Mouse (Mus musculus) thymus, adult 2 months (tissue): ENCODE data around the gene Prkag1. TPM values are rescaled to one million over a fixed set of nuclear protein-coding genes. Genes with fewer than 3 reads are reported as not detected.

Experiments used
- DNase-seq: peaks from one replicate; pipeline ENCODE4 v3.0.0; 2021
- H3K27ac ChIP-seq: fragments of 200-500 bp; 2 replicates; pipeline ENCODE4 v1.5.1; 2012; ENCODE audit warnings: low read length, control low read depth; ENCODE audit not compliant: control insufficient read depth, insufficient read depth
- H3K27me3 ChIP-seq: fragments of 200-500 bp; 2 replicates; pipeline ENCODE4 v1.6.1; 2012; ENCODE audit warnings: mild to moderate bottlenecking, low read length, moderate library complexity, mixed read lengths; ENCODE audit not compliant: control insufficient read depth, insufficient read depth
- H3K36me3 ChIP-seq: fragments of 200-500 bp; 2 replicates; pipeline ENCODE4 v1.6.1; 2012; ENCODE audit warnings: mild to moderate bottlenecking, low read length, moderate library complexity; ENCODE audit not compliant: control insufficient read depth, insufficient read depth
- H3K4me1 ChIP-seq: fragments of 200-500 bp; replicated peaks from 2 replicates; pipeline ENCODE4 v1.6.1; 2012; ENCODE audit warnings: low read length; ENCODE audit not compliant: control insufficient read depth, insufficient read depth
- H3K4me3 ChIP-seq: fragments of 200-500 bp; 2 replicates; pipeline ENCODE4 v1.5.1; 2012; ENCODE audit warnings: mild to moderate bottlenecking, low read length, control low read depth, moderate library complexity; ENCODE audit not compliant: control insufficient read depth, insufficient read depth
- CTCF ChIP-seq: fragments of 200-500 bp; IDR thresholded peaks from 2 replicates; pipeline ENCODE4 v1.5.1; 2012; ENCODE audit warnings: mild to moderate bottlenecking, control low read depth, low read length, moderate library complexity, borderline replicate concordance; ENCODE audit not compliant: control insufficient read depth, poor library complexity, insufficient read depth; ENCODE audit errors: extremely low read depth
- POLR2A ChIP-seq: fragments of 200-500 bp; IDR thresholded peaks from 2 replicates; pipeline ENCODE4 v1.6.1; 2012; ENCODE audit warnings: mild to moderate bottlenecking, low read length, control low read depth, moderate library complexity; ENCODE audit not compliant: control insufficient read depth, poor library complexity, insufficient read depth; ENCODE audit errors: extremely low read depth
- WGBS: fragments of 180-500 bp; shearing (Covaris S2); methylation state at CpG from one replicate; pipeline ENCODE4 v1.1.7; 2018; 5-methylcytosine and 5-hydroxymethylcytosine counted together
- polyA plus RNA-seq: library from polyadenylated mRNA; depleted of rRNA; stranded (reverse); fragments of >200 nt; gene quantifications from 2 replicates; pipeline ENCODE4 v1.2.3, GENCODE M21; 2012

The Prkag1 gene
- polyA plus RNA-seq, 1 experiment, result 105 TPM

- 96% methylated on average over 9 of the region's 9 CpGs for WGBS
- DNase-seq, result no peak
- peaks cover 94% of the 10 kb centered on the region for H3K36me3 ChIP-seq
Observed at GRCm38 (mm10) chr15:98852733-98853132, 21.4 kb upstream of the Prkag1 start.

DNA sequence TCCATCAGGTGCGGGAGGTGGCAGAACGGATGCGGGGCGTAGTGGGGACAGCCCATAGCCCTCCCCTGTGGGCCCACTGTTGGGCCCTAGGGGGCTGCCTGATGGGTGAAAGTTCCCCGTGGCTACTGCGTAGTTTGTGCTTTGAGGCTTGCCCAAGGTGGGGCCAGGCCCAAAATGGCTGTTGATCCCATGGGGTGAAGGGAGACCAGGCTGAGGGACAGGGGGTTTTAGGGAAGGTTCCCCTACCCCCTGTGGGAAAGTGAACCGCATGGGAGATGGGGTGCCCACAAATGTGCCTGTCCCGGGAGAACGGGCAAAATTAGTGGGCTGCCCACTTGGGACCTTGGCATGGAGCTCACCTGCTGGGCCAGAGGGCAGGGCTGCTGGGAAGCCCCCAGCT is 20.8 kb upstream of the Prkag1 start:
- WGBS, result 94% methylated on average over 9 of the region's 9 CpGs
- peaks cover 93% of the 10 kb centered on the region for H3K36me3 ChIP-seq
- H3K27me3 ChIP-seq, result no peaks in the 10 kb centered on the region
- no peak for DNase-seq
- H3K27ac ChIP-seq, result no peak overlapping the region
- TF ChIP-seq CTCF (no peak), POLR2A (no peak)
- H3K4me3 ChIP-seq, result no peak overlapping the region
- H3K4me1 ChIP-seq, result no peaks in the 10 kb centered on the region

More at GRCm38 (mm10) chr15:98852733-98853132, 21.4 kb upstream of the Prkag1 start:
- no peaks in the 10 kb centered on the region for H3K4me1 ChIP-seq
- no peak for TF ChIP-seq POLR2A
- TF ChIP-seq CTCF, result no peak
- H3K27me3 ChIP-seq, result no peaks in the 10 kb centered on the region
- no peak overlapping the region for H3K27ac ChIP-seq
- H3K4me3 ChIP-seq, result no peak overlapping the region

- DNase-seq, result no peak
- Histone ChIP-seq H3K4me3 (no peak overlapping the region), H3K36me3 (peaks cover 93% of the 10 kb centered on the region), H3K27me3 (no peaks in the 10 kb centered on the region), H3K27ac (no peak overlapping the region), H3K4me1 (no peaks in the 10 kb centered on the region)
- WGBS, result 97% methylated on average over 21 of the region's 21 CpGs
- TF ChIP-seq POLR2A (no peak), CTCF (no peak)
Observed at GRCm38 (mm10) chr15:98851229-98851818, 20.0 kb upstream of the Prkag1 start.

GRCm38 (mm10) chr15:98850668-98851067 is 19.3 kb upstream of the Prkag1 start:
- no peak for DNase-seq
- Histone ChIP-seq H3K27me3 (no peaks in the 10 kb centered on the region), H3K4me3 (no peak overlapping the region), H3K27ac (no peak overlapping the region), H3K4me1 (no peaks in the 10 kb centered on the region), H3K36me3 (peaks cover 93% of the 10 kb centered on the region)
- no peak for TF ChIP-seq CTCF
- no peak for TF ChIP-seq POLR2A
- 96% methylated on average over 14 of the region's 14 CpGs for WGBS

- H3K4me3 ChIP-seq, result no peak overlapping the region
- DNase-seq, result no peak
- H3K4me1 ChIP-seq, result no peaks in the 10 kb centered on the region
- H3K27ac ChIP-seq, result no peak overlapping the region
- no peaks in the 10 kb centered on the region for H3K27me3 ChIP-seq
- TF ChIP-seq CTCF (no peak), POLR2A (no peak)
- 95% methylated on average over 16 of the region's 16 CpGs for WGBS
- peaks cover 93% of the 10 kb centered on the region for H3K36me3 ChIP-seq
Observed at GRCm38 (mm10) chr15:98849956-98850600, 18.8 kb upstream of the Prkag1 start.

GRCm38 (mm10) chr15:98849165-98849564 is 17.8 kb upstream of the Prkag1 start:
- Histone ChIP-seq H3K36me3 (peaks cover 96% of the 10 kb centered on the region), H3K27me3 (no peaks in the 10 kb centered on the region), H3K4me1 (no peaks in the 10 kb centered on the region), H3K4me3 (no peak overlapping the region), H3K27ac (no peak overlapping the region)
- no peak for DNase-seq
- WGBS, result 96% methylated on average over 11 of the region's 11 CpGs
- TF ChIP-seq POLR2A (no peak), CTCF (no peak)
